Mouse (Mus musculus) bone marrow, adult 2 months (tissue): ENCODE measurements at regions not wholly inside any gene's neighbourhood (a gene's known extent, or its start where the extent isn't known, plus 50 kb on each side); places are given as distances from the start of the nearest gene placed in this dataset.

Experiments
- H3K27ac ChIP-seq: fragments of 200-500 bp; 2 replicates; pipeline ENCODE4 v1.5.1; 2012; ENCODE audit warnings: low read depth, mild to moderate bottlenecking, control low read depth, inconsistent platforms, low read length; ENCODE audit not compliant: control insufficient read depth, poor library complexity, insufficient read depth
- H3K4me1 ChIP-seq: fragments of 200-500 bp; 2 replicates; pipeline ENCODE4 v1.6.1; 2011; ENCODE audit warnings: low read length; ENCODE audit not compliant: control insufficient read depth, insufficient read depth
- H3K4me3 ChIP-seq: fragments of 200-500 bp; replicated peaks from 2 replicates; pipeline ENCODE3; 2011; ENCODE audit warnings: mild to moderate bottlenecking, low read depth, low read length, control low read depth; ENCODE audit not compliant: control insufficient read depth
- CTCF ChIP-seq: fragments of 200-500 bp; IDR thresholded peaks from 2 replicates; pipeline ENCODE4 v1.5.1; 2011; ENCODE audit warnings: low read length, control low read depth; ENCODE audit not compliant: control insufficient read depth, insufficient read depth
- POLR2A ChIP-seq: fragments of 200-500 bp; IDR thresholded peaks from 2 replicates; pipeline ENCODE4 v1.6.1; 2011; ENCODE audit warnings: low read depth, mild to moderate bottlenecking, control low read depth, low read length, borderline replicate concordance; ENCODE audit not compliant: control insufficient read depth
- WGBS: fragments of 180-500 bp; shearing (Covaris S2); methylation state at CpG from one replicate; pipeline ENCODE4 v1.1.7; 2018; 5-methylcytosine and 5-hydroxymethylcytosine counted together

DNA sequence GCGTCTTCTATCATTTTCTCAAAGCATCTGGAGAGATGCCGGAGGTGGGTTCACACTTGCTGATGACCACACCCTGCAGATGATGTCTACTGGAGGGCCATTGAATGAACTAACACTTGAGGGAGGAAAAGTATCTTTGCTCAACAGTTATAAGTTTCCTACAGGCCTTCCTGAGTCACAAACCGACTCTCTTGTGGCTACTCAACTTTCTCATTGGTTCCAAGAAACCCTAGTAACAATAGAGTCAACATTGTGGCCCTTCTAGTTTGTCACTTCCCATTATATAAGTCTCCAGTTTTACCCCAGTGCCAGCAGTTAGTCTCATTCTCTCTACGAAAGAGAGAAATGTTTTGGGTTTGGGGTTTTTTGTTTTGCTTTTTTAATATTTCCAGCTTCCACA lies 604.1 kb upstream of the Arid1b start:
- TF ChIP-seq POLR2A (no peak), CTCF (no peak)
- Histone ChIP-seq H3K27ac (no peak overlapping the region), H3K4me1 (no peaks in the 10 kb centered on the region), H3K4me3 (no peak overlapping the region)
- 34% methylated on average over 4 of the region's 4 CpGs for WGBS

DNA sequence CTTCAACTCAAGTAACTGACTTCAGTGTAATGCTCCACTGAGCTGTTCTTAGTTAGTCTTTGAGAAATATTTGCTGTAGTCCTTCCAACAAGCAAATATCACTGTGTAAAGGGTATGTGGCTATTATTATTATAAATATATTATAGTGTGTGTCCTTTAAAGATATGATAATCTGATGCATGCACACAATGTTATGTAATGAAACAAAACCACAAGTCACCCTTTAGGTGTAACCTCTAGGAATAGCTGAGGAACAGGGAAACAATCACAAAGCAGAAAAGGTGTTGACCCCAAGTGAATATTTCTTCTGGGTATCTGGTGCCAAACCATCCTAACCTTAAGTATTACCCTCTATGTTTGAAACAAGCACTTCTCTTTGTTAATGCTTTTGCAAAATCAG lies 603.6 kb upstream of the Arid1b start:
- TF ChIP-seq CTCF, result no peak
- no peak for TF ChIP-seq POLR2A
- H3K27ac ChIP-seq, result no peak overlapping the region
- no peaks in the 10 kb centered on the region for H3K4me1 ChIP-seq
- H3K4me3 ChIP-seq, result no peak overlapping the region

DNA sequence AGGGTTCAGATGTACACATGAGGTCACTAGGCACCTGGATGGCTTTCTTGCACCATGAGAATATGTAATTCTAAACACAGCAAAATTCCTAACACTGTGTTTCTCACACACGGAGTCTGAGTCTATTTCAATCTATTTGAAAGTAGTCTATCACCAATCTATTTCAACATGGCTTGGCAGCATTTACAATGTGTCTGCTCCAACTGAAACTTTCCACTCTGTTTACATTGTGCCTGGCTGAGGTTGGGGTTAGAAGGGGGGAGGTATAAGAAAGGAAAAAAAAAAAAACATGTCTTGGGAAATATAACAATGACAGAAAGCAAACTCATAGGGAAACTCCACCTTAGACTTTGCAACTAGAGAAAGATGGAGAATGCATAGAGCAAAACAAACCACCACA lies 602.9 kb upstream of the Arid1b start:
- WGBS, result 44% methylated on average over 1 of the region's 1 CpGs
- Histone ChIP-seq H3K4me3 (no peak overlapping the region), H3K27ac (no peak overlapping the region), H3K4me1 (no peaks in the 10 kb centered on the region)
- TF ChIP-seq POLR2A (no peak), CTCF (no peak)

DNA sequence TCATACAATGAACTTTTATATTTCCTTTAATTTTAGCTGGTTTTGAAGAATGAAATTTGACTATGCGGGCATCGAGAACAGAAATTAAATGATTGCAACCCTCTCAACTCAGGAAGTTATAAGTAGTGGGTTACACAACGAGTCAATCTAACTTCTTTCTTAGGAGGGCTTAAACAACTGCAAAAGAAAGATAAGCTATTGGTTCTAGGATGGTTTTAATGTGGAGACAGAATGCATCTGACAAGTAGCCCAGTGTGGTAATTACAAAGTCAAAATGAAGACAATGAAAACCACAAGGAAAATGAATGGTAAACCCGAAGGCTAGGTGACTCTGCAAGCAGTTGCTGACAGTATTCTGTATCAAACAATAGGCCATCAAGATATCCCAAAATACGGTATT lies 598.0 kb upstream of the Arid1b start:
- H3K27ac ChIP-seq, result no peak overlapping the region
- TF ChIP-seq CTCF, result no peak
- no peak for TF ChIP-seq POLR2A
- no peaks in the 10 kb centered on the region for H3K4me1 ChIP-seq
- no peak overlapping the region for H3K4me3 ChIP-seq
- WGBS, result 17% methylated on average over 5 of the region's 5 CpGs

- WGBS, result 83% methylated on average over 5 of the region's 5 CpGs
- Histone ChIP-seq H3K27ac (no peak overlapping the region), H3K4me3 (no peak overlapping the region), H3K4me1 (no peaks in the 10 kb centered on the region)
- TF ChIP-seq CTCF, result no peak
- no peak for TF ChIP-seq POLR2A
Observed at GRCm38 (mm10) chr17:4417686-4418085, 576.4 kb upstream of the Arid1b start.

GRCm38 (mm10) chr17:4424451-4425168 lies 569.5 kb upstream of the Arid1b start:
- H3K4me1 ChIP-seq, result no peaks in the 10 kb centered on the region
- TF ChIP-seq POLR2A (no peak), CTCF (no peak)
- H3K27ac ChIP-seq, result no peak overlapping the region
- WGBS, result 67% methylated on average over 6 of the region's 6 CpGs
- H3K4me3 ChIP-seq, result no peak overlapping the region

GRCm38 (mm10) chr17:4425342-4425741 lies 568.8 kb upstream of the Arid1b start:
- TF ChIP-seq CTCF (no peak), POLR2A (no peak)
- WGBS, result 66% methylated on average over 2 of the region's 2 CpGs
- no peaks in the 10 kb centered on the region for H3K4me1 ChIP-seq
- no peak overlapping the region for H3K27ac ChIP-seq
- no peak overlapping the region for H3K4me3 ChIP-seq

- no peak for TF ChIP-seq CTCF
- TF ChIP-seq POLR2A, result no peak
- WGBS, result 84% methylated on average over 2 of the region's 2 CpGs
- no peak overlapping the region for H3K27ac ChIP-seq
Observed at GRCm38 (mm10) chr17:4429036-4429435, 565.1 kb upstream of the Arid1b start.

DNA sequence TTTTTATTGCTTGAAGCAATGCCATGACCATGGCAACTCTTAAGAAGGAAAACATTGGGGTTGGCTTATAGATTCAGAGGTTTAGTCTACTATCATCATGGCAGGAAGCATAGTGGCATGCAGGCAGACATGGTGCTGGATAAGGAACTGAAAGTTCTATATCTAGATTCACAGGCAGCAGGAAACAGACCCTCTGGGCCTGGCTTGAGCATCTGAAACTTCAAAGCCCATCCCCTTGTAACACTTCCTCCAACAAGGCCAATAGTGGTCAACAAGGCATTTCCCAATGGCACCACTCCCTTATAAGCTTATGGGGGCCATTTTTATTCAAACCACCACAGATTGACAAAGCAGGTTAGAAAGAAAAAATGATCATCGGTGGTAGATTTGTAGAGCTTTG lies 548.5 kb upstream of the Arid1b start:
- Histone ChIP-seq H3K4me1 (no peaks in the 10 kb centered on the region), H3K27ac (no peak overlapping the region), H3K4me3 (no peak overlapping the region)
- no peak for TF ChIP-seq POLR2A
- WGBS, result 83% methylated on average over 1 of the region's 1 CpGs

More at GRCm38 (mm10) chr17:4429036-4429435, 565.1 kb upstream of the Arid1b start:
- Histone ChIP-seq H3K4me3 (no peak overlapping the region), H3K4me1 (no peaks in the 10 kb centered on the region)
